Mouse (Mus musculus): Measurements from ENCODE around the gene Hey2. TPM values are rescaled to one million over a fixed set of nuclear protein-coding genes. Genes with fewer than 3 reads are reported as not detected.
A peak's percentile ranks its signal among the peaks of the same experiment; 100 is the strongest.

Gene Hey2
- 1.5 and 1.6 TPM in 2 replicates for polyA plus RNA-seq (2012; rRNA removed)

- under 1% methylated on average over 69 of the region's 70 CpGs for WGBS
- H3K27me3 ChIP-seq (ENCODE audit: control insufficient read depth, insufficient read depth, low read length): peaks cover 35% of the 10 kb centered on the region
- TF ChIP-seq POLR2A (IDR thresholded peaks at IDR 0.05; ENCODE audit: low read depth, low read length): no peak
Observed at GRCm38 (mm10) chr10:30842643-30843437, at the start of gene Hey2. Gene Hey2, minus strand, starts transcription at chr10:30842801.

GRCm38 (mm10) chr10:30883085-30883760, 40.6 kb upstream of the Hey2 start:
- no peaks in the 10 kb centered on the region for H3K4me1 ChIP-seq (ENCODE audit: control insufficient read depth, insufficient read depth, insufficient read length, low read length)
- 31% methylated on average over 4 of the region's 4 CpGs for WGBS
- TF ChIP-seq POLR2A (IDR thresholded peaks at IDR 0.05; ENCODE audit: low read depth, low read length) (no peak), CTCF (IDR thresholded peaks at IDR 0.05; ENCODE audit: extremely low read depth, insufficient read length, insufficient replicate concordance, low read depth, low read length) (no peak)
- no peak overlapping the region for H3K27ac ChIP-seq (ENCODE audit: insufficient read depth, low read depth, low read length)
- no peaks in the 10 kb centered on the region for H3K27me3 ChIP-seq (ENCODE audit: control insufficient read depth, insufficient read depth, low read length)
- no peaks in the 10 kb centered on the region for H3K36me3 ChIP-seq (ENCODE audit: control insufficient read depth, insufficient read depth, low read length)
- H3K4me3 ChIP-seq (ENCODE audit: low read depth, low read length): no peak overlapping the region

More at GRCm38 (mm10) chr10:30842643-30843437, at the start of gene Hey2:
- peaks cover 6% of the 10 kb centered on the region for H3K4me1 ChIP-seq (ENCODE audit: control insufficient read depth, insufficient read depth, insufficient read length, low read length)
- peak within 1 kb of the TSS; percentile 71 for H3K4me3 ChIP-seq (ENCODE audit: low read depth, low read length)
- H3K36me3 ChIP-seq (ENCODE audit: control insufficient read depth, insufficient read depth, low read length): no peaks in the 10 kb centered on the region
- no peak within 1 kb of the TSS for H3K27ac ChIP-seq (ENCODE audit: insufficient read depth, low read depth, low read length)

- no peak for TF ChIP-seq POLR2A (IDR thresholded peaks at IDR 0.05; ENCODE audit: low read depth, low read length)
- no peak for TF ChIP-seq CTCF (IDR thresholded peaks at IDR 0.05; ENCODE audit: extremely low read depth, insufficient read length, insufficient replicate concordance, low read depth, low read length)
- H3K27me3 ChIP-seq (ENCODE audit: control insufficient read depth, insufficient read depth, low read length): no peaks in the 10 kb centered on the region
- no peaks in the 10 kb centered on the region for H3K36me3 ChIP-seq (ENCODE audit: control insufficient read depth, insufficient read depth, low read length)
- no peaks in the 10 kb centered on the region for H3K4me1 ChIP-seq (ENCODE audit: control insufficient read depth, insufficient read depth, insufficient read length, low read length)
- H3K27ac ChIP-seq (ENCODE audit: insufficient read depth, low read depth, low read length): no peak overlapping the region
- 93% methylated on average over 10 of the region's 10 CpGs for WGBS
- H3K4me3 ChIP-seq (ENCODE audit: low read depth, low read length): no peak overlapping the region
Observed at GRCm38 (mm10) chr10:30881109-30881508, 38.5 kb upstream of the Hey2 start.

- H3K36me3 ChIP-seq (ENCODE audit: control insufficient read depth, insufficient read depth, low read length): no peaks in the 10 kb centered on the region
- no peak overlapping the region for H3K27ac ChIP-seq (ENCODE audit: insufficient read depth, low read depth, low read length)
- peaks cover 35% of the 10 kb centered on the region for H3K27me3 ChIP-seq (ENCODE audit: control insufficient read depth, insufficient read depth, low read length)
- H3K4me1 ChIP-seq (ENCODE audit: control insufficient read depth, insufficient read depth, insufficient read length, low read length): peaks cover 6% of the 10 kb centered on the region
- whole genome bisulfite sequencing: 37% methylated on average over 13 of the region's 13 CpGs
- TF ChIP-seq POLR2A (IDR thresholded peaks at IDR 0.05; ENCODE audit: low read depth, low read length) (no peak), CTCF (IDR thresholded peaks at IDR 0.05; ENCODE audit: extremely low read depth, insufficient read length, insufficient replicate concordance, low read depth, low read length) (no peak)
- no peak overlapping the region for H3K4me3 ChIP-seq (ENCODE audit: low read depth, low read length)
Observed at GRCm38 (mm10) chr10:30845101-30845825, 2.7 kb upstream of the Hey2 start.

GRCm38 (mm10) chr10:30844191-30845010, 1.8 kb upstream of the Hey2 start:
- Histone ChIP-seq H3K27me3 (ENCODE audit: control insufficient read depth, insufficient read depth, low read length) (peaks cover 35% of the 10 kb centered on the region), H3K27ac (ENCODE audit: insufficient read depth, low read depth, low read length) (no peak overlapping the region), H3K4me1 (ENCODE audit: control insufficient read depth, insufficient read depth, insufficient read length, low read length) (peaks cover 6% of the 10 kb centered on the region), H3K4me3 (ENCODE audit: low read depth, low read length) (peak overlapping the region; percentile 14; the same call in 1 of the 2 replicates), H3K36me3 (ENCODE audit: control insufficient read depth, insufficient read depth, low read length) (no peaks in the 10 kb centered on the region)
- no peak for TF ChIP-seq POLR2A (IDR thresholded peaks at IDR 0.05; ENCODE audit: low read depth, low read length)
- no peak for TF ChIP-seq CTCF (IDR thresholded peaks at IDR 0.05; ENCODE audit: extremely low read depth, insufficient read length, insufficient replicate concordance, low read depth, low read length)
- WGBS: 14% methylated on average over 30 of the region's 30 CpGs

- Histone ChIP-seq H3K27me3 (ENCODE audit: control insufficient read depth, insufficient read depth, low read length) (peaks cover 35% of the 10 kb centered on the region), H3K4me1 (ENCODE audit: control insufficient read depth, insufficient read depth, insufficient read length, low read length) (peaks cover 6% of the 10 kb centered on the region), H3K4me3 (ENCODE audit: low read depth, low read length) (peak overlapping the region; percentile 71), H3K27ac (ENCODE audit: insufficient read depth, low read depth, low read length) (no peak overlapping the region), H3K36me3 (ENCODE audit: control insufficient read depth, insufficient read depth, low read length) (no peaks in the 10 kb centered on the region)
- TF ChIP-seq CTCF (IDR thresholded peaks at IDR 0.05; ENCODE audit: extremely low read depth, insufficient read length, insufficient replicate concordance, low read depth, low read length) (no peak), POLR2A (IDR thresholded peaks at IDR 0.05; ENCODE audit: low read depth, low read length) (no peak)
- WGBS: 5% methylated on average over 21 of the region's 21 CpGs
Observed at GRCm38 (mm10) chr10:30843438-30844190, 1.0 kb upstream of the Hey2 start.

Data from small intestine, adult 2 months (tissue).